Mouse (Mus musculus) heart, embryonic 13.5 days (tissue): Measurements from ENCODE around the gene Ugp2. TPM values are rescaled to one million over a fixed set of nuclear protein-coding genes. Genes with fewer than 3 reads are reported as not detected.
A peak's percentile ranks its signal among the peaks of the same experiment; 100 is the strongest.

Source experiments
- ATAC-seq: fragments of 200-750 bp; cut with Nextera tagmentation; 2 replicates; pipeline ENCODE4 v1.8.0; 2017; ENCODE audit warnings: moderate TSS enrichment; ENCODE audit not compliant: insufficient number of reproducible peaks, low FRiP score, low TSS enrichment; ENCODE audit errors: extremely low read depth
- H3K27ac ChIP-seq: fragments of 300-500 bp; sonication (generic); replicated peaks from 2 replicates; pipeline ENCODE4 v1.5.1; 2015; ENCODE audit warnings: moderate library complexity, mild to moderate bottlenecking, inconsistent platforms
- H3K27me3 ChIP-seq: fragments of 300-500 bp; sonication (generic); replicated peaks from 2 replicates; pipeline ENCODE4 v1.6.1; 2015; ENCODE audit warnings: mild to moderate bottlenecking, inconsistent platforms
- H3K36me3 ChIP-seq: fragments of 300-500 bp; sonication (generic); 2 replicates; pipeline ENCODE4 v1.6.1; 2015; ENCODE audit warnings: mild to moderate bottlenecking, inconsistent platforms
- H3K4me1 ChIP-seq: fragments of 300-500 bp; sonication (generic); 2 replicates; pipeline ENCODE4 v1.6.1; 2015; ENCODE audit warnings: inconsistent platforms
- H3K4me2 ChIP-seq: fragments of 300-500 bp; sonication (generic); 2 replicates; pipeline ENCODE4 v1.6.1; 2015; ENCODE audit warnings: inconsistent platforms, mild to moderate bottlenecking, moderate library complexity
- H3K4me3 ChIP-seq: fragments of 300-500 bp; sonication (generic); 2 replicates; pipeline ENCODE4 v1.5.1; 2015; ENCODE audit warnings: moderate library complexity, mild to moderate bottlenecking, inconsistent platforms
- H3K9ac ChIP-seq: fragments of 300-500 bp; sonication (generic); 2 replicates; pipeline ENCODE4 v1.6.1; 2015; ENCODE audit warnings: inconsistent platforms, mild to moderate bottlenecking, moderate library complexity
- H3K9me3 ChIP-seq: fragments of 300-500 bp; sonication (generic); 2 replicates; pipeline ENCODE4 v1.6.1; 2016; ENCODE audit warnings: inconsistent platforms
- WGBS: fragments of 180-500 bp; shearing (Covaris S2); methylation state at CpG from one replicate; pipeline ENCODE4 v1.1.7; 2015; ENCODE audit warnings: mixed read lengths; 5-methylcytosine and 5-hydroxymethylcytosine counted together
- polyA plus RNA-seq: library from polyadenylated mRNA; unstranded; fragments of >200 nt; fragmentation: Nextera tagmentation; extraction: Ambion mirVana; gene quantifications from 2 replicates; pipeline ENCODE4 v1.2.1, GENCODE M21; 2015

The Ugp2 gene
- polyA plus RNA-seq, result 168 and 181 TPM in 2 replicates

GRCm38 (mm10) chr11:21371122-21371806 lies at the start of gene Ugp2:
Gene Ugp2 (minus strand): TSS chr11:21371201.
- ATAC-seq, result peak; percentile 87
- no peaks in the 10 kb centered on the region for H3K36me3 ChIP-seq
- no peaks in the 10 kb centered on the region for H3K9me3 ChIP-seq
- WGBS, result 5% methylated on average over 38 of the region's 38 CpGs
- H3K27ac ChIP-seq, result peak within 1 kb of the TSS; percentile 98
- peaks cover 31% of the 10 kb centered on the region for H3K4me1 ChIP-seq
- H3K27me3 ChIP-seq, result no peaks in the 10 kb centered on the region
- H3K4me3 ChIP-seq, result peak within 1 kb of the TSS; percentile 73
- peak within 1 kb of the TSS; percentile 79 for H3K4me2 ChIP-seq
- H3K9ac ChIP-seq, result peak within 1 kb of the TSS; percentile 82

DNA sequence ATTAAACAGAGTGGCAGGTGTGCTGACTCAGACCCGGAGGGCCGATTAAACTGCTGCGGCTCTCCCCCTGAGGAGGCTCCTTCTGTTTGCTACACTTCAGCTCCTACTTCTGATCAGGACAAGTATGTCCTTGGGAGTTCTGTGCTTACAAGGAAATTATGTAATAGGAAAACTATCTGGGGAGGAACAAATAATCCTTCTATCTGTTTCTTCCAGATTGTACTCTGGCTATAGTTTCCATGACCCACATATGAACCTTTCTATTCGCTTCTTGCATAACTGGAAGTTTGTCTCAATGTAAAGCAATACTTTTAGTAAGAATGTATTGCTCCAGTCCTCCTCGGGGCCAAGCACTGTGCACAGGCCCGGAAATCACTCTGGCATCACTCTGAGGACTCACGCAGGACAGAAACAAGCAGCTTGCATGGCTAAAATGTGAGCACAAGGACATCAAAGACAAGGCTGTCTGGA lies 43.9 kb upstream of the Ugp2 start:
- 26% methylated on average over 7 of the region's 7 CpGs for WGBS
- Histone ChIP-seq H3K27ac (peak overlapping the region; percentile 82), H3K36me3 (no peaks in the 10 kb centered on the region), H3K4me2 (peak overlapping the region; percentile 18), H3K9me3 (no peaks in the 10 kb centered on the region), H3K9ac (no peak overlapping the region), H3K27me3 (no peaks in the 10 kb centered on the region), H3K4me1 (peaks cover 14% of the 10 kb centered on the region), H3K4me3 (no peak overlapping the region)
- ATAC-seq, result no peak

- Histone ChIP-seq H3K9ac (no peak overlapping the region), H3K27me3 (no peaks in the 10 kb centered on the region), H3K9me3 (no peaks in the 10 kb centered on the region), H3K27ac (peak overlapping the region; percentile 67), H3K36me3 (no peaks in the 10 kb centered on the region), H3K4me2 (no peak overlapping the region), H3K4me1 (peaks cover 10% of the 10 kb centered on the region), H3K4me3 (no peak overlapping the region)
- ATAC-seq, result no peak
- 57% methylated on average over 4 of the region's 4 CpGs for WGBS
These were observed 35.7 kb upstream of the Ugp2 start for GRCm38 (mm10) chr11:21406668-21407067.

DNA sequence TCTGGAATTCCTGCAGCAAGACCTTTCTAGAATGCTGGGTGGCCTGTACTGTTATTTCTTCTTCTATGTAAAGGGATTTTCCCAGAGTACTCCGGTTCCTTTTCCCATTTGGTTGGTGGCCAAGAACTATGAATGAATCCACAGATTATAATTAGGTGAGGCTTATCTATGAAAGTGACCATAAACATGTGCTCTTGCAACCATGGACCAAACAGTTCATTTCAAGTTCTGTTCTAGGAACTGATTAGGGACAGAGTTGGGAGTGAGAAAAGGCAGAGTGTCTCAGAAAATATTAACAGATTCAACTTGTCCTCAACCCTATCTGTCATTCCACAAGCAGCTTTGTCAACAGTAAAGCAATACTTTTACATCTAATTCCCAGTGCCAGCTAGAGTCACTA lies 35.1 kb upstream of the Ugp2 start:
- Histone ChIP-seq H3K4me3 (no peak overlapping the region), H3K27me3 (no peaks in the 10 kb centered on the region), H3K27ac (peak overlapping the region; percentile 67; the same call in 1 of the 2 replicates), H3K4me1 (peaks cover 10% of the 10 kb centered on the region), H3K36me3 (no peaks in the 10 kb centered on the region), H3K4me2 (no peak overlapping the region), H3K9me3 (no peaks in the 10 kb centered on the region), H3K9ac (no peak overlapping the region)
- WGBS, result 24% methylated on average over 1 of the region's 1 CpGs
- ATAC-seq, result no peak

GRCm38 (mm10) chr11:21403877-21404276 lies 32.9 kb upstream of the Ugp2 start:
- Histone ChIP-seq H3K36me3 (no peaks in the 10 kb centered on the region), H3K27me3 (no peaks in the 10 kb centered on the region), H3K4me1 (peaks cover 30% of the 10 kb centered on the region), H3K27ac (peak overlapping the region; percentile 58), H3K4me2 (no peak overlapping the region), H3K4me3 (no peak overlapping the region), H3K9ac (no peak overlapping the region), H3K9me3 (no peaks in the 10 kb centered on the region)
- WGBS, result 16% methylated on average over 1 of the region's 1 CpGs
- ATAC-seq, result no peak

GRCm38 (mm10) chr11:21402481-21403254 lies 31.7 kb upstream of the Ugp2 start:
- H3K4me3 ChIP-seq, result no peak overlapping the region
- H3K9me3 ChIP-seq, result no peaks in the 10 kb centered on the region
- no peak overlapping the region for H3K9ac ChIP-seq
- H3K4me1 ChIP-seq, result peaks cover 41% of the 10 kb centered on the region
- no peaks in the 10 kb centered on the region for H3K36me3 ChIP-seq
- H3K27me3 ChIP-seq, result no peaks in the 10 kb centered on the region
- ATAC-seq, result no peak
- WGBS, result 58% methylated on average over 5 of the region's 5 CpGs
- H3K4me2 ChIP-seq, result no peak overlapping the region
- no peak overlapping the region for H3K27ac ChIP-seq

DNA sequence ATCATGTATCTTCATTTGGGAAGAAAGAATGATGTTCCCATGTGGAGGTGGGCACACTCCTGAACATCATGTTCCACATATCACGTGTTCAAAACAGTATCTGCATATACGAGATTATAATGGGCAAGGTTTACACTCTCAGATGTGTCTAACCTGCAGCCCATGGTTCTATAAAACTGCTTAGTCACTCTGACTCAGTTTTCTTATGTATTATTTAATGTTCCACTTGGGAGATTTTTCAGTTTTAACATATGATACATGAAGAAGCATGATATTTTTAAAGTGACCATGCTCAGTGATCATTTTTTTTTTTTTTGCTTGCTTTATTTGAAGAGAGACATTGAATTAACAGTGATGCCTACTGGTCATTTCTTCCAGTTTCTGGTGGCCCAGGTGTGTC lies 30.2 kb upstream of the Ugp2 start:
- no peak overlapping the region for H3K4me3 ChIP-seq
- 0 out of 2 replicates have a peak overlapping the region, but pooled peaks have one; percentile 94 for H3K27ac ChIP-seq
- H3K4me2 ChIP-seq, result no peak overlapping the region
- ATAC-seq, result no peak
- no peak overlapping the region for H3K9ac ChIP-seq
- no peaks in the 10 kb centered on the region for H3K9me3 ChIP-seq
- H3K36me3 ChIP-seq, result no peaks in the 10 kb centered on the region
- WGBS, result 80% methylated on average over 2 of the region's 2 CpGs
- H3K27me3 ChIP-seq, result no peaks in the 10 kb centered on the region
- H3K4me1 ChIP-seq, result peaks cover 36% of the 10 kb centered on the region

DNA sequence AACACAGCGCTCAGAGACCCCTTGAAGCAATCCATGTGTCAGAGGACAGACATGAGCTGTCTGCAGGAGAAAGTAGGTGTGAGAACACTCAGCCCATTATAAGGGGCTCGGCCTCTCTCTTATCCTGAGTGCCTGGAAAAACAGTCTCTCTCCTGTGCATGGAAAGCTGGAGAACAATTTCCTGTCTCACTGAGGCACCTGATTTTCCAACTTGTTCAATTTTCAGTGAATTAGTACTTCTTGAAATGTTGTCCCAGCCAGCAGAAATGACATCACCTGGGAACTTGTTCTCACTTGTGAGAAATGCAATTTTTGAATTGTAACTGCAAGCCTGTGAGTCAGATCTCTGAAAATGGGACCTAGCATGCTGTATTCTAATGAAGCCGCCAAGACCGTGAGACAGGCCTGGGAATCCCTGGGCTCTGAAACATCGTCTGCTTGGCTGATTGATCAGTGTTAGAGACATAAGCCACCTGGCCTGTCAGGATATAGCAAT lies 28.2 kb upstream of the Ugp2 start:
- no peaks in the 10 kb centered on the region for H3K36me3 ChIP-seq
- 14% methylated on average over 5 of the region's 5 CpGs for WGBS
- H3K4me2 ChIP-seq, result peak overlapping the region; percentile 6
- peaks cover 3% of the 10 kb centered on the region; the same call in 1 of the 2 replicates for H3K9me3 ChIP-seq
- no peaks in the 10 kb centered on the region for H3K27me3 ChIP-seq
- ATAC-seq, result peak; percentile 55; the same call in 1 of the 2 replicates
- H3K9ac ChIP-seq, result 0 out of 2 replicates have a peak overlapping the region, but pooled peaks have one; percentile 57
- peak overlapping the region; percentile 94 for H3K27ac ChIP-seq
- H3K4me3 ChIP-seq, result no peak overlapping the region
- peaks cover 31% of the 10 kb centered on the region for H3K4me1 ChIP-seq

DNA sequence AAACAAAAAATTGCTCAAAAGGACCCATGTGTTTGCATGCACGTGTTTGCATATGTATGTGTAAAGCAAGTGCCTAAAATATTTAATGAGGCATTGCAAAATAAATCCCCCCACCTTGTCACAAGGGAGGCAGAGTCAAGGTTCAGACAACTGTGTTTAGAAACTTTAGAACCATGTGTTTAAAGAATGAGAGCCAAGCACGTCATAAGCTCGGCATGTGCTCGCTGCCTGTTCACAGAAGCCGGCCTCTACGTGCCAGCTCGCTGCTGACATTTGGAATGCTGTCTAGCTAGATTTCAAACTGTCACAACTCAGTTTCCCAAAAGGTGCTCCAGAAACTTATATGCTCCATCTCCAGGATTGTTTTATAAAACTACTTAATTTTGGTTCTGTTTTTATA lies 27.5 kb upstream of the Ugp2 start:
- no peak overlapping the region for H3K4me2 ChIP-seq
- ATAC-seq, result peak; percentile 64; the same call in 1 of the 2 replicates
- WGBS, result 18% methylated on average over 7 of the region's 7 CpGs
- H3K4me1 ChIP-seq, result peaks cover 31% of the 10 kb centered on the region
- peak overlapping the region; percentile 94 for H3K27ac ChIP-seq
- peaks cover 9% of the 10 kb centered on the region; the same call in 1 of the 2 replicates for H3K9me3 ChIP-seq
- H3K4me3 ChIP-seq, result no peak overlapping the region
- no peaks in the 10 kb centered on the region for H3K36me3 ChIP-seq
- H3K27me3 ChIP-seq, result no peaks in the 10 kb centered on the region
- H3K9ac ChIP-seq, result no peak overlapping the region

- WGBS, result 60% methylated on average over 4 of the region's 4 CpGs
- H3K9me3 ChIP-seq, result peaks cover 3% of the 10 kb centered on the region; the same call in 1 of the 2 replicates
- ATAC-seq, result no peak
- no peak overlapping the region for H3K27ac ChIP-seq
- H3K36me3 ChIP-seq, result no peaks in the 10 kb centered on the region
- no peaks in the 10 kb centered on the region for H3K4me1 ChIP-seq
- H3K9ac ChIP-seq, result no peak overlapping the region
- no peaks in the 10 kb centered on the region for H3K27me3 ChIP-seq
- no peak overlapping the region for H3K4me2 ChIP-seq
- H3K4me3 ChIP-seq, result no peak overlapping the region
These were observed 15.8 kb upstream of the Ugp2 start for GRCm38 (mm10) chr11:21386790-21387189.

DNA sequence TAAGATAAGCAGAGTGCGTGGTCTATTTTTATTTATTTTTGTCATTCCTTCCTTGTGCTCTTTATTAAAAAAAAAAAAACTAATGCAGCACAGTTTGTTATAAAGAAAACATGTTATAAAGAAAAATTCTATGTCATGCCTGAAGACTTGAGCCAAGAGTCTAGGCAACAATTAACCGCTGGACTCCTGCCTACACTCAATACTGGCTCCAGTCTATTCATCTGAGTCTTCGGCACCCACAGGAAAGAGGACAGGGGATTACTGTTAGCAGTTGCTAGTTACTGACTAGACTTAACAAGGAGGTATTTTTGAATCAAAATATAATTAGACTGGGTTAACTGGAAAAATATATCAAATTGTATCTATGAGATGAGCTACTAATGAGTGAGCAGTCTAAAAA lies 3.1 kb upstream of the Ugp2 start:
- H3K9ac ChIP-seq, result no peak overlapping the region
- 85% methylated on average over 3 of the region's 3 CpGs for WGBS

More for the DNA sequence above, 3.1 kb upstream of the Ugp2 start:
- Histone ChIP-seq H3K4me2 (no peak overlapping the region), H3K4me1 (peaks cover 6% of the 10 kb centered on the region), H3K9me3 (no peaks in the 10 kb centered on the region), H3K27me3 (no peaks in the 10 kb centered on the region), H3K4me3 (no peak overlapping the region), H3K36me3 (no peaks in the 10 kb centered on the region), H3K27ac (no peak overlapping the region)
- ATAC-seq, result no peak
